Mouse (Mus musculus): ENCODE results near the gene Rxra. TPM values are rescaled to one million over a fixed set of nuclear protein-coding genes. Genes with fewer than 3 reads are reported as not detected.

Rxra gene
- polyA plus RNA-seq, 1 experiment from 2014 or later = 12.4 TPM

- Histone ChIP-seq H3K27ac (peak overlapping the region; percentile 98), H3K4me2 (peak overlapping the region; percentile 94), H3K36me3 (no peaks in the 10 kb centered on the region), H3K4me1 (peaks cover 49% of the 10 kb centered on the region), H3K27me3 (replicated peaks) (no peaks in the 10 kb centered on the region), H3K9ac (peak overlapping the region; percentile 96), H3K4me3 (replicated peaks) (peak overlapping the region; percentile 87), H3K9me3 (no peaks in the 10 kb centered on the region)
- peak; percentile 41 for ATAC-seq (ENCODE audit: insufficient read depth, low FRiP score, low read depth)
- WGBS = under 1% methylated on average over 42 of the region's 106 CpGs
Measured at GRCm38 (mm10) chr2:27676478-27677325, 462 bp downstream of the Rxra start.

GRCm38 (mm10) chr2:27677411-27678310 lies 1.4 kb downstream of the Rxra start:
- H3K27ac ChIP-seq = peak overlapping the region; percentile 98
- peak overlapping the region; percentile 96 for H3K9ac ChIP-seq
- no peaks in the 10 kb centered on the region for H3K9me3 ChIP-seq
- under 1% methylated on average over 72 of the region's 77 CpGs for WGBS
- H3K36me3 ChIP-seq = no peaks in the 10 kb centered on the region
- H3K4me3 ChIP-seq (replicated peaks) = peak overlapping the region; percentile 87
- peak overlapping the region; percentile 94 for H3K4me2 ChIP-seq
- no peak for ATAC-seq (ENCODE audit: insufficient read depth, low FRiP score, low read depth)
- H3K4me1 ChIP-seq = peaks cover 53% of the 10 kb centered on the region
- H3K27me3 ChIP-seq (replicated peaks) = no peaks in the 10 kb centered on the region

DNA sequence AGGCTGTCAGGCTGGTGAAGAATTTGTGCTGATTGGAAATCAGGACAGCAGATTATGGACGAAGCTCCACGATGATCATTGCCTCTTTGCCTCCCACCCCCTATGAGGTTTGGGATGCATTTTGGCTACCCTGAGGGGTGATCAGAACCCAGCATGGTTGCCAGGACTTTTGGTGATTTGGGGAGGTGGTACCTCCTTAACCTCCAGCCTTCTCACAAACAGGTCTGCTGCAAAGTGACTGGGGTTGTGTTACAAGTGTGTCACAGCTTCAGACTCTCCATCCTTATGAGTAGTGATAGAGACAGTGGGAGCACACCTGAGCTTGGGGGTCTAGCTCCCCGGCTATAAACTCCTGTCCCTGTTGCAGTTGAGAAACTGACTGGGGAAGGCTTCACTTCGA lies 2.1 kb downstream of the Rxra start:
- no peak for ATAC-seq (ENCODE audit: insufficient read depth, low FRiP score, low read depth)
- H3K4me2 ChIP-seq = peak overlapping the region; percentile 94
- peak overlapping the region; percentile 98 for H3K27ac ChIP-seq

DNA sequence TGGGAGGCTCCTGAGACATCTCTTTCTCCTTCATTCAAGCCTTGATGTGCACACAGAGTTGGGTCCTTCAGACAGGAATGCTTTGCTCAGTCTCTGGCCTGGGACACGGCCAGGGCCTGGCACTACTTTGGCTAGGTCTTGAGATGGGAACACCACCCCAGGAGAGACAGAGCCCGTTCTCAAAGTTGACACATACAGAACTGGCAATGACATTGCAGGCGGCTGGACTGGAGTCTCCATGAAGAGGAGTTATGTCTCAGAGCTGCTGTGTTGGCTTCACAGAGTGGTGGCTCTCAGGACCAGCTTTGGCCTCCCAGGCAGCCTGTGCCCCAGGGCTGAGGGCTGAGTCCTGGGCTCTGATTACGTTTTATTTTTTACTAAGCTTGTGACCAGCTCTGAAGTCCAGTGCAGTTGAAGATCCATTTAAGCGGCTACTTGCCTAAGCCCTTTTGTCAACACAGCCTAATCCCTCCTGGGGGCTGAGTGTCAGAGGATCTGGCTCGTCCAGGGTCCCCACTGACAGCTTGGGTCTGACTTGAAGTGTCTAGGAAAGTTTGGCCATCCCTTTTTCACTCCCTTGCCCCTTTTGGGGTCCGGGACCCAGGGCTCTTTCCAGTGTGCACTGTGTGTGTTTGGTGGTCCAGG lies 2.7 kb downstream of the Rxra start:
- H3K36me3 ChIP-seq = no peaks in the 10 kb centered on the region
- no peak overlapping the region for H3K9ac ChIP-seq
- no peaks in the 10 kb centered on the region for H3K27me3 ChIP-seq (replicated peaks)
- H3K9me3 ChIP-seq = no peaks in the 10 kb centered on the region
- peak overlapping the region; percentile 66 for H3K27ac ChIP-seq
- H3K4me2 ChIP-seq = peak overlapping the region; percentile 94
- H3K4me3 ChIP-seq (replicated peaks) = peak overlapping the region; percentile 87; the same call in 1 of the 2 replicates
- WGBS = 28% methylated on average over 7 of the region's 7 CpGs
- peaks cover 64% of the 10 kb centered on the region for H3K4me1 ChIP-seq
- no peak for ATAC-seq (ENCODE audit: insufficient read depth, low FRiP score, low read depth)

More for the DNA sequence above, 2.1 kb downstream of the Rxra start:
- H3K4me3 ChIP-seq (replicated peaks) = peak overlapping the region; percentile 87
- peak overlapping the region; percentile 96 for H3K9ac ChIP-seq
- H3K36me3 ChIP-seq = no peaks in the 10 kb centered on the region
- no peaks in the 10 kb centered on the region for H3K9me3 ChIP-seq
- 27% methylated on average over 4 of the region's 4 CpGs for WGBS
- H3K27me3 ChIP-seq (replicated peaks) = no peaks in the 10 kb centered on the region
- peaks cover 59% of the 10 kb centered on the region for H3K4me1 ChIP-seq

GRCm38 (mm10) chr2:27679621-27680025 lies 3.4 kb downstream of the Rxra start:
- no peaks in the 10 kb centered on the region for H3K36me3 ChIP-seq
- 9% methylated on average over 3 of the region's 3 CpGs for WGBS
- peak overlapping the region; percentile 66 for H3K27ac ChIP-seq
- peak overlapping the region; percentile 87; the same call in 1 of the 2 replicates for H3K4me3 ChIP-seq (replicated peaks)
- H3K4me1 ChIP-seq = peaks cover 71% of the 10 kb centered on the region
- no peak for ATAC-seq (ENCODE audit: insufficient read depth, low FRiP score, low read depth)
- no peak overlapping the region for H3K9ac ChIP-seq
- H3K9me3 ChIP-seq = no peaks in the 10 kb centered on the region
- H3K4me2 ChIP-seq = peak overlapping the region; percentile 94
- H3K27me3 ChIP-seq (replicated peaks) = no peaks in the 10 kb centered on the region

GRCm38 (mm10) chr2:27680058-27680457 lies 3.8 kb downstream of the Rxra start:
- no peaks in the 10 kb centered on the region for H3K27me3 ChIP-seq (replicated peaks)
- H3K4me1 ChIP-seq = peaks cover 74% of the 10 kb centered on the region
- WGBS = 35% methylated on average over 6 of the region's 6 CpGs
- no peak overlapping the region; the same call in 1 of the 2 replicates for H3K9ac ChIP-seq
- no peaks in the 10 kb centered on the region for H3K9me3 ChIP-seq
- H3K36me3 ChIP-seq = no peaks in the 10 kb centered on the region
- peak overlapping the region; percentile 94 for H3K4me2 ChIP-seq
- peak overlapping the region; percentile 87; the same call in 1 of the 2 replicates for H3K4me3 ChIP-seq (replicated peaks)
- no peak for ATAC-seq (ENCODE audit: insufficient read depth, low FRiP score, low read depth)
- peak overlapping the region; percentile 66 for H3K27ac ChIP-seq

DNA sequence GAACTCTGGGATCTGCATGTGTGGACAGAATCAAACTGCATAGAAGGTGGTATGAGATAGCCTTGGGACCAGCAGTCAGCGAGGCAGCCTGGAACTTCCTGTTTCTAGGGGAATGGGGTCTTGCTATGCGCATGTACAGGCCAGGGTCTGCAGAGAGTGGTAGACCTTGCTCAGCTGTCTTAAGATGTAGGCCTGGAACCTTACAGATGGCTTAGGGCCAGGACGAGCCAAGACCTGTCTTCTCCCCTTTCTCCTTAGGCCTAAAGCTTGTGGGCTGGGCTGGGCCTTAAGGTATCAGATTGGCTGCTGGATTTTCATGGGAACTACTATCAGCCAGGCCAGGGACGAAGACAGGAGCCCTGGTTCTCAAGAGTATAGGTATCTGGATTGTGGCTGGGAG lies 4.4 kb downstream of the Rxra start:
- no peak for ATAC-seq (ENCODE audit: insufficient read depth, low FRiP score, low read depth)
- Histone ChIP-seq H3K27ac (peak overlapping the region; percentile 66; the same call in 1 of the 2 replicates), H3K27me3 (replicated peaks) (no peaks in the 10 kb centered on the region), H3K36me3 (no peaks in the 10 kb centered on the region), H3K9ac (no peak overlapping the region; the same call in 1 of the 2 replicates), H3K4me2 (peak overlapping the region; percentile 94), H3K4me3 (replicated peaks) (no peak overlapping the region), H3K9me3 (no peaks in the 10 kb centered on the region), H3K4me1 (peaks cover 70% of the 10 kb centered on the region)
- WGBS = 70% methylated on average over 4 of the region's 4 CpGs

GRCm38 (mm10) chr2:27681426-27681825 lies 5.2 kb downstream of the Rxra start:
- H3K9me3 ChIP-seq = no peaks in the 10 kb centered on the region
- no peaks in the 10 kb centered on the region for H3K27me3 ChIP-seq (replicated peaks)
- no peaks in the 10 kb centered on the region for H3K36me3 ChIP-seq
- 71% methylated on average over 4 of the region's 4 CpGs for WGBS
- no peak overlapping the region for H3K4me2 ChIP-seq
- peaks cover 73% of the 10 kb centered on the region for H3K4me1 ChIP-seq
- H3K4me3 ChIP-seq (replicated peaks) = no peak overlapping the region
- H3K9ac ChIP-seq = no peak overlapping the region
- H3K27ac ChIP-seq = peak overlapping the region; percentile 32; the same call in 1 of the 2 replicates
- ATAC-seq (ENCODE audit: insufficient read depth, low FRiP score, low read depth) = no peak

- 67% methylated on average over 5 of the region's 5 CpGs for WGBS
- Histone ChIP-seq H3K4me3 (replicated peaks) (no peak overlapping the region), H3K27me3 (replicated peaks) (no peaks in the 10 kb centered on the region), H3K4me2 (no peak overlapping the region), H3K9me3 (no peaks in the 10 kb centered on the region), H3K36me3 (no peaks in the 10 kb centered on the region), H3K4me1 (peaks cover 80% of the 10 kb centered on the region), H3K27ac (peak overlapping the region; percentile 32; the same call in 1 of the 2 replicates), H3K9ac (no peak overlapping the region)
- ATAC-seq (ENCODE audit: insufficient read depth, low FRiP score, low read depth) = no peak
Measured at GRCm38 (mm10) chr2:27682096-27682495, 5.9 kb downstream of the Rxra start.

DNA sequence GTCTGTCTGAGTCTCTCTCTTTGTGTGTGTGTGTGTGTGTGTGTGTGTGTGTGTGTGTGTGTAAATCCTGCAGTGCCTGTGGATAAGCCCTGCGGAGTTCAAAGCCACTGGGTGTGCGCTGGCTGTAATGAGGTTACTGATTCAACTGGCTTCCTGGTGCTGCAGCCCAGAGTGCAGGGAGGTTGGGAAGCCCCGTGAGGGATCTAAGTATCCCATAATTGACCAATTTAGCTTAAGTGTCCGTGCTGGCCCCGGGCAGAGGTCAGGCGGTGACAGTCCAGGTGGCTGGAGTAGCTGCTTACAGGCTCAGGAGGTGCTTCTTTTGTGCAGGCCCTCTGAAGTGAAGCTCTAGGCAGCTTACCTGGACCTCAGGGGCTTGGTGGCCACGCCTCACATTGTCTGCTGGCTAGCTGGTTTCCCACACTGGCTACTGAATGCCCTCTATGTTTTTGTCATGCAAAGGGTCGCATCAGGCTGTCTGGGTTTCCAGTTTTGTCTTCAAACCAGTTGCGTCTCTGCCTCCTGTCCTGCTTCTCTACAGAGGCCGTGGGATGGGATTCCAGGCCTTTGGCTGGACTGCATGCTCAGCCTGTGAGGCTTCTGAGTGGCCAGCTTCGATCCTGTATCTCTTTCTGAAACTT lies 7.9 kb downstream of the Rxra start:
- no peaks in the 10 kb centered on the region for H3K27me3 ChIP-seq (replicated peaks)
- H3K4me2 ChIP-seq = no peak overlapping the region
- no peak overlapping the region for H3K9ac ChIP-seq
- H3K36me3 ChIP-seq = no peaks in the 10 kb centered on the region
- peaks cover 86% of the 10 kb centered on the region for H3K4me1 ChIP-seq
- no peaks in the 10 kb centered on the region for H3K9me3 ChIP-seq
- no peak overlapping the region for H3K27ac ChIP-seq
- WGBS = 56% methylated on average over 11 of the region's 11 CpGs
- H3K4me3 ChIP-seq (replicated peaks) = no peak overlapping the region
- no peak for ATAC-seq (ENCODE audit: insufficient read depth, low FRiP score, low read depth)

DNA sequence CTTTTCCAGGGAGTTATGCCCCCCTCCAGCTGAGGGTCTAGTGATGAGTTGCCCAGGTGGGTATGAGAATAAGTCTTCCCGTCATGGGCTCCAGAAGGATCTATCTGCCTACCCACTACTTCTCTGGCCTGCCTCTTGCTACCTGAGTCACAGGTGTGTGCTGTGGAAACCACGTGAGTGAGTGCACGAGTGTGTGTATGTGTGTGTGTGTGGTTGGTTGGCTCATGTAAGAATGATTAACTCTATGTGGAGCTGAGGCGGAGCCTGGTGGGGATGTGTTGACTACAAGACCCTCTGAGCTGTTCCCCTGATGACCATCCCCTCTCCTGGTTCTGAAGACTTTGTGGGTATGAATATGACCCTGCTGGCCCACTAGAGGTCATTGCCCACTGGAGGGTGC lies 9.7 kb downstream of the Rxra start:
- Histone ChIP-seq H3K27me3 (replicated peaks) (no peaks in the 10 kb centered on the region), H3K36me3 (no peaks in the 10 kb centered on the region), H3K4me1 (peaks cover 79% of the 10 kb centered on the region), H3K9me3 (no peaks in the 10 kb centered on the region), H3K4me2 (no peak overlapping the region), H3K4me3 (replicated peaks) (no peak overlapping the region), H3K9ac (no peak overlapping the region), H3K27ac (no peak overlapping the region)
- WGBS = 84% methylated on average over 4 of the region's 4 CpGs
- ATAC-seq (ENCODE audit: insufficient read depth, low FRiP score, low read depth) = no peak
